Comparison of ENCODE assay signal across 9 mouse cellular contexts in the genomic region with DNA sequence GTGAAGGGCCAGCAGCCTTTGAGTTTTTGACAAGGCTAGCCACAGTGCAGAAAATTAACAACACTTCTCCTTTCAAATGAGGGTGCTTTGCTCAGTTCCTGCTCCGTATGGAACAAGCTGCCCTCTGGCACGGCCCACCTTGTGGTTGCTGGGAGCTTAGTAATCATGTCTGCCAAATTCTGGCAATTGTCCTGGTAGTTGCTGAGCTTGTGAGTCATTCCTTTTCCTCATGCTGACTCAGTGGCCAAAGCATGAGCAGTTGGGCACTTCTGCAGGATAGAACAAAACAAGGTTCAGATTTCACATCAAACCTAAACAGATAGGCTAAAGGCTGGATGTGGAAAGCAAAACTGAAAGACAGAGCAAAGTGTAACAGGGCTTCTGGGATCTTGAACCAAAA. TPM values are rescaled to one million over a fixed set of nuclear protein-coding genes. Genes with fewer than 3 reads are reported as not detected.
DNase-seq lines count a peak whose midpoint lies in the region; ATAC-seq lines count a peak whose summit lies in the region.
"Had no signal": no experiment of that assay in that cellular context is flagged by ENCODE, and none has a peak within 500 bp of the region (broad histone marks: within the 10 kb centered on the region; RNA-seq: fewer than 3 reads in every experiment).

No protein-coding gene starts in this region.

- DNase-seq in kidney, adult 8-10 months: peak; percentile 17 to 24
- DNase-seq in kidney, postnatal 10 days: no peak
- peak; percentile 86 to 91 for DNase-seq in adrenal gland, adult (ENCODE audit: inconsistent age in 2 of 2, low spot score in 1 of 2)
- DNase-seq in cerebellum, postnatal 36 days: peak; percentile 69 to 71
- peak; percentile 23 for DNase-seq in lung, postnatal 14 days
- no peak for DNase-seq in thymus, postnatal 36 days
- DNase-seq in liver, embryonic 11.5 days (ENCODE audit: low spot score): no peak

- H3K9ac ChIP-seq in intestine, embryonic 15.5 days: no peak overlapping the region
- no peak overlapping the region for H3K9ac ChIP-seq in liver, embryonic 11.5 days (ENCODE audit: low read depth, low read length)
- H3K9ac ChIP-seq: heart, embryonic 15.5 days had no signal

- no peak overlapping the region for H3K27ac ChIP-seq in intestine, embryonic 15.5 days
- H3K27ac ChIP-seq in liver, embryonic 11.5 days (ENCODE audit: low read depth, low read length): no peak overlapping the region
- H3K27ac ChIP-seq: heart, embryonic 15.5 days had no signal

- no peaks in the 10 kb centered on the region for H3K36me3 ChIP-seq in intestine, embryonic 15.5 days
- no peaks in the 10 kb centered on the region for H3K36me3 ChIP-seq in liver, embryonic 11.5 days (ENCODE audit: control insufficient read depth, insufficient read depth, low read length)
- H3K36me3 ChIP-seq: heart, embryonic 15.5 days had no signal

- no peaks in the 10 kb centered on the region for H3K27me3 ChIP-seq in intestine, embryonic 15.5 days (replicated peaks)
- no peaks in the 10 kb centered on the region for H3K27me3 ChIP-seq in liver, embryonic 11.5 days (replicated peaks; ENCODE audit: control insufficient read depth, insufficient read depth, low read length)
- H3K27me3 ChIP-seq: heart, embryonic 15.5 days had no signal

- WGBS in intestine, embryonic 15.5 days: 46% methylated on average over 2 of the region's 2 CpGs
- WGBS in liver, embryonic 11.5 days: 49% methylated on average over 2 of the region's 2 CpGs

- no peaks in the 10 kb centered on the region for H3K9me3 ChIP-seq in intestine, embryonic 15.5 days
- no peaks in the 10 kb centered on the region for H3K9me3 ChIP-seq in liver, embryonic 11.5 days (ENCODE audit: control insufficient read depth, low read length)
- H3K9me3 ChIP-seq: heart, embryonic 15.5 days had no signal

- no peaks in the 10 kb centered on the region for H3K4me1 ChIP-seq in intestine, embryonic 15.5 days (replicated peaks)
- H3K4me1 ChIP-seq in liver, embryonic 11.5 days (replicated peaks; ENCODE audit: control insufficient read depth, insufficient read depth, low read length): no peaks in the 10 kb centered on the region
- H3K4me1 ChIP-seq: heart, embryonic 15.5 days had no signal

- ATAC-seq in intestine, embryonic 15.5 days: peak; percentile 42
- ATAC-seq in liver, embryonic 11.5 days (replicated peaks; ENCODE audit: low FRiP score): no peak

- no peak overlapping the region for H3K4me2 ChIP-seq in intestine, embryonic 15.5 days (replicated peaks)
- no peak overlapping the region for H3K4me2 ChIP-seq in liver, embryonic 11.5 days
- H3K4me2 ChIP-seq: heart, embryonic 15.5 days had no signal

- no peak overlapping the region for H3K4me3 ChIP-seq in intestine, embryonic 15.5 days (replicated peaks)
- H3K4me3 ChIP-seq in liver, embryonic 11.5 days (ENCODE audit: low read depth, low read length): no peak overlapping the region
- H3K4me3 ChIP-seq: heart, embryonic 15.5 days had no signal

RNA-seq across cellular contexts. Expression of gene Tmem243, which starts 31.6 kb away (rescaled TPM):
- 21.9 and 26.6 TPM in 2 replicates for polyA plus RNA-seq in intestine, embryonic 15.5 days (2015; fragmentation: Nextera tagmentation; extraction: Ambion mirVana)
- polyA plus RNA-seq in liver, embryonic 11.5 days (2014; fragmentation: Nextera tagmentation; extraction: Ambion mirVana): 11.8 and 14.3 TPM in 2 replicates

Comparison
In these comparisons a context has a peak if more than half of its experiments do, and no peak if none do; other contexts are left out.
1. DNase-seq: peak in kidney, adult 8-10 months (2 of 2), adrenal gland, adult (2 of 2), cerebellum, postnatal 36 days (2 of 2) and lung, postnatal 14 days (single experiment); none in kidney, postnatal 10 days (single experiment), thymus, postnatal 36 days (0 of 2) and liver, embryonic 11.5 days (single experiment).